In the genomic region with DNA sequence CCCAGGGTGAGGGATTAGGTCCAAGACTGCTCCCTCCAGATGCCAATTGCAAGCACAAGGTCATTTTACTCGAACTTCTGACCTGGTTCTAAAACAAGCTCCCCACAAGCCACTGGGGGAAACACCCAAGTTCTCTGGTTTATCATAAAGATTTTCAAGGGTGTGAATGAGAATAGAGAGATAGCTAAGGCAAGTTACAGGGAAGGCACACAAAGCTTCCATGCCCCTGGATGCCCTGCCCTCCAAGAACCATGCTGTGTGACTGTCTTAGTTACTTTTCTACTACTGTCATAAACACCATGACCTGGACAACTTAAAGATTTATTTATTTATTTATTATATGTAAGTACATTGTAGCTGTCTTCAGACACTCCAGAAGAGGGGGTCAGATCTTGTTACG, we compare ENCODE assay signal across 30 mouse cellular contexts. TPM values are rescaled to one million over a fixed set of nuclear protein-coding genes. Genes with fewer than 3 reads are reported as not detected.
DNase-seq lines count a peak whose midpoint lies in the region; ATAC-seq lines count a peak whose summit lies in the region.
"Had no signal": no experiment of that assay in that cellular context is flagged by ENCODE, and none has a peak within 500 bp of the region (broad histone marks: within the 10 kb centered on the region; RNA-seq: fewer than 3 reads in every experiment).

No protein-coding gene starts in this region.

- H3K4me1 ChIP-seq in liver, embryonic 13.5 days (replicated peaks), result peaks cover 42% of the 10 kb centered on the region
- H3K4me1 ChIP-seq in liver, embryonic 16.5 days (ENCODE audit: control insufficient read depth, low read depth, low read length), result peaks cover 17% of the 10 kb centered on the region
- H3K4me1 ChIP-seq: embryonic facial prominence, embryonic 12.5 days; embryonic facial prominence, embryonic 15.5 days; forebrain, embryonic 15.5 days; heart, embryonic 10.5 days had no signal

- no peaks in the 10 kb centered on the region for H3K27me3 ChIP-seq in liver, embryonic 13.5 days
- H3K27me3 ChIP-seq in liver, embryonic 16.5 days (ENCODE audit: control insufficient read depth, insufficient read depth, low read depth, low read length), result no peaks in the 10 kb centered on the region
- H3K27me3 ChIP-seq: embryonic facial prominence, embryonic 12.5 days; embryonic facial prominence, embryonic 15.5 days; forebrain, embryonic 15.5 days; heart, embryonic 13.5 days; Patski had no signal

- ATAC-seq in liver, embryonic 13.5 days (ENCODE audit: low read depth), result peak; percentile 66
- peak; percentile 50 for ATAC-seq in liver, embryonic 16.5 days (ENCODE audit: low read depth)
- ATAC-seq in megakaryocyte-erythroid progenitor cell, adult 5-6 weeks (replicated peaks; ENCODE audit: low FRiP score, low TSS enrichment, poor library complexity, severe bottlenecking), result peak; percentile 65
- ATAC-seq: CD4-positive, CD25-positive, alpha-beta regulatory T cell, adult 4 months; forebrain, embryonic 15.5 days; Patski had no signal

- no peak overlapping the region for H3K4me3 ChIP-seq in liver, embryonic 13.5 days (replicated peaks)
- no peak overlapping the region for H3K4me3 ChIP-seq in liver, embryonic 16.5 days (ENCODE audit: low read depth, low read length)
- H3K4me3 ChIP-seq: embryonic facial prominence, embryonic 12.5 days; embryonic facial prominence, embryonic 15.5 days; forebrain, embryonic 12.5 days; forebrain, embryonic 15.5 days; heart, adult 2 months; heart, embryonic 10.5 days; heart, embryonic 13.5 days had no signal

- H3K27ac ChIP-seq in liver, embryonic 13.5 days, result peak overlapping the region; percentile 82
- peak overlapping the region; percentile 83 for H3K27ac ChIP-seq in liver, embryonic 16.5 days (ENCODE audit: low read length)
- H3K27ac ChIP-seq: embryonic facial prominence, embryonic 12.5 days; embryonic facial prominence, embryonic 15.5 days; forebrain, embryonic 12.5 days; forebrain, embryonic 15.5 days; heart, adult 2 months; heart, embryonic 10.5 days; heart, embryonic 13.5 days; hindbrain, embryonic 14.5 days had no signal

- H3K9me3 ChIP-seq in liver, embryonic 13.5 days (replicated peaks), result no peaks in the 10 kb centered on the region
- H3K9me3 ChIP-seq in liver, embryonic 16.5 days (replicated peaks; ENCODE audit: control insufficient read depth, low read length), result no peaks in the 10 kb centered on the region
- H3K9me3 ChIP-seq: embryonic facial prominence, embryonic 12.5 days; embryonic facial prominence, embryonic 15.5 days; forebrain, embryonic 12.5 days; forebrain, embryonic 15.5 days; heart, embryonic 10.5 days; heart, embryonic 13.5 days had no signal

- peak overlapping the region; percentile 22; the same call in 1 of the 2 replicates for H3K9ac ChIP-seq in liver, embryonic 13.5 days
- no peak overlapping the region; the same call in 1 of the 2 replicates for H3K9ac ChIP-seq in liver, embryonic 16.5 days (ENCODE audit: low read depth, low read length)
- H3K9ac ChIP-seq: embryonic facial prominence, embryonic 12.5 days; embryonic facial prominence, embryonic 15.5 days; forebrain, embryonic 12.5 days; forebrain, embryonic 15.5 days; heart, embryonic 13.5 days; hindbrain, embryonic 14.5 days had no signal

- peak; percentile 15 for DNase-seq in liver
- no peak for DNase-seq in liver, embryonic 13.5 days
- no peak for DNase-seq in cerebellum, adult 11-12 months
- no peak for DNase-seq in spleen, postnatal 36 days (ENCODE audit: low spot score in 2 of 2)
- no peak for DNase-seq in thymus, adult 18-20 months
- no peak for DNase-seq in natural killer cell, adult 2 months (ENCODE audit: low spot score in 2 of 2)
- DNase-seq: adrenal gland, postnatal 10 days; adrenal gland, postnatal 36 days; cerebellum, adult 2 months; cerebellum, adult 9-11 months; cerebellum, postnatal 25 days; gastrocnemius, postnatal 36 days; heart, adult 2 months; heart, postnatal 14 days; heart, postnatal 4 days had no signal

- WGBS in liver, embryonic 13.5 days (ENCODE audit: insufficient replicate concordance), result 42% methylated on average over 2 of the region's 2 CpGs
- WGBS in liver, embryonic 16.5 days (ENCODE audit: insufficient replicate concordance), result 37% methylated on average over 2 of the region's 2 CpGs

- no peaks in the 10 kb centered on the region for H3K36me3 ChIP-seq in liver, embryonic 13.5 days
- no peaks in the 10 kb centered on the region for H3K36me3 ChIP-seq in liver, embryonic 16.5 days (ENCODE audit: control insufficient read depth, insufficient read depth)
- H3K36me3 ChIP-seq: embryonic facial prominence, embryonic 12.5 days; embryonic facial prominence, embryonic 15.5 days; forebrain, embryonic 12.5 days; forebrain, embryonic 15.5 days; heart, embryonic 10.5 days; heart, embryonic 13.5 days had no signal

- peak overlapping the region; percentile 41 for H3K4me2 ChIP-seq in liver, embryonic 13.5 days
- H3K4me2 ChIP-seq in liver, embryonic 16.5 days (ENCODE audit: low read depth, low read length), result peak overlapping the region; percentile 43
- H3K4me2 ChIP-seq: embryonic facial prominence, embryonic 12.5 days; embryonic facial prominence, embryonic 15.5 days; forebrain, embryonic 12.5 days; forebrain, embryonic 15.5 days; heart, embryonic 13.5 days; hindbrain, embryonic 14.5 days had no signal

RNA-seq across cellular contexts. Expression of gene Zbtb8a, which starts 9.1 kb away (rescaled TPM):
- polyA plus RNA-seq in liver, embryonic 13.5 days (2015; fragmentation: Nextera tagmentation; extraction: Ambion mirVana), result 2.4 and 2.7 TPM in 2 replicates
- polyA plus RNA-seq in liver, embryonic 16.5 days (2015; fragmentation: Nextera tagmentation; extraction: Ambion mirVana), result 2.2 and 2.7 TPM in 2 replicates
- 4.4 and 6.9 TPM in 2 replicates for total RNA-seq in megakaryocyte-erythroid progenitor cell, adult 5-6 weeks (2014; fragmentation: Nextera tagmentation)
- 13.3 and 22.2 TPM in 2 replicates for total RNA-seq in megakaryocyte-erythroid progenitor cell, adult 5-6 weeks (2017)

RNA-seq across cellular contexts. Expression of gene Zbtb8os, which starts 51.5 kb away (rescaled TPM):
- polyA plus RNA-seq in liver, embryonic 13.5 days (2015; fragmentation: Nextera tagmentation; extraction: Ambion mirVana), result 30.4 and 34.6 TPM in 2 replicates
- polyA plus RNA-seq in liver, embryonic 16.5 days (2015; fragmentation: Nextera tagmentation; extraction: Ambion mirVana), result 22.5 and 23.0 TPM in 2 replicates
- 26.6 and 41.9 TPM in 2 replicates for total RNA-seq in megakaryocyte-erythroid progenitor cell, adult 5-6 weeks (2014; fragmentation: Nextera tagmentation)
- 52.6 and 60.8 TPM in 2 replicates for total RNA-seq in megakaryocyte-erythroid progenitor cell, adult 5-6 weeks (2017)

RNA-seq across cellular contexts. Expression of gene Rbbp4, which starts 51.8 kb away (rescaled TPM):
- 290 and 339 TPM in 2 replicates for polyA plus RNA-seq in liver, embryonic 13.5 days (2015; fragmentation: Nextera tagmentation; extraction: Ambion mirVana)
- 214 and 238 TPM in 2 replicates for polyA plus RNA-seq in liver, embryonic 16.5 days (2015; fragmentation: Nextera tagmentation; extraction: Ambion mirVana)
- 128 and 189 TPM in 2 replicates for total RNA-seq in megakaryocyte-erythroid progenitor cell, adult 5-6 weeks (2014; fragmentation: Nextera tagmentation)
- total RNA-seq in megakaryocyte-erythroid progenitor cell, adult 5-6 weeks (2017), result 92.8 and 105 TPM in 2 replicates

RNA-seq across cellular contexts. Expression of gene Zbtb8b, which starts 53.7 kb away (rescaled TPM):
- 0.96 and 1.6 TPM in 2 replicates for polyA plus RNA-seq in liver, embryonic 13.5 days (2015; fragmentation: Nextera tagmentation; extraction: Ambion mirVana)
- 1.3 and 1.4 TPM in 2 replicates for polyA plus RNA-seq in liver, embryonic 16.5 days (2015; fragmentation: Nextera tagmentation; extraction: Ambion mirVana)
- not detected in 2 replicates for total RNA-seq in megakaryocyte-erythroid progenitor cell, adult 5-6 weeks (2014; fragmentation: Nextera tagmentation)
- 0.05 TPM in 1 of 2 replicates, not detected in the other for total RNA-seq in megakaryocyte-erythroid progenitor cell, adult 5-6 weeks (2017)
- total RNA-seq: common myeloid progenitor, adult 5-6 weeks; gastrocnemius, adult 8-10 months; gastrocnemius, postnatal 36 days; granulocyte monocyte progenitor cell, adult 5-6 weeks had no signal
- polyA plus RNA-seq: C2C12; CD4-positive, CD25-positive, alpha-beta regulatory T cell, adult 4 months had no signal
